Mouse (Mus musculus): ENCODE measurements at regions not wholly inside any gene's neighbourhood (a gene's known extent, or its start where the extent isn't known, plus 50 kb on each side); places are given as distances from the start of the nearest gene placed in this dataset.

DNA sequence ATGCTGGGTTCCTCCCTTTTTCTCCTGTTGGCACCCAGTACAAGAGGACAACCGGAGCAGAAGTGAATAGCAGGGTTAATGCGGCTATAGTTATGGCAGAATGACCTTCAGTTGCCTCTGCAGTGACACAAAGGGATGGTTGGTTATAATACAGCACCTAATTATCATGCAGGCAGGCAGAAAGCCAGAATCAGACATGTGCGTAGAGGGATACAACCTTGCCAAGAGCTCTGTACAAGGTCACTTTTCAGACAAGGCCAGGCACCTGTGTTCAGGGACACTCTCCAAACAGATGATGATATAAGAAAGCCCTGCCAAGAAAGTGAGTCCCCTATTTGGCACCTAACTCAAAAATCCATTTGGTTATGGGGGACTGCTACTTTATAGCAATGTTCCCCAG lies 228.6 kb downstream of the Alx1 start:
- TF ChIP-seq CTCF (IDR thresholded peaks at IDR 0.05; ENCODE audit: low read depth) (no peak), EP300 (IDR thresholded peaks at IDR 0.05; ENCODE audit: low read depth) (no peak)
